Mouse (Mus musculus) MEL (cell line): ENCODE data around the gene Ceacam15. TPM values are rescaled to one million over a fixed set of nuclear protein-coding genes. Genes with fewer than 3 reads are reported as not detected.
"Not testable (repeated sequence)": the region's sequence is repeated elsewhere in the genome, so short reads cannot be mapped to it uniquely, and the experiment has no call there.

ENCODE experiments used
- DNase-seq: peaks from one replicate; pipeline ENCODE4 v3.0.0; 2011; ENCODE audit warnings: low read depth, low spot score
- H3K27ac ChIP-seq: 2 replicates; pipeline ENCODE4 v1.5.1; 2012; ENCODE audit warnings: low read depth, mild to moderate bottlenecking, control low read depth, low read length, moderate library complexity; ENCODE audit not compliant: control insufficient read depth
- H3K27me3 ChIP-seq, 2 experiments: fragments of 150-350 bp in 1 of 2; sonication (generic) in 1 of 2; 2 replicates each; pipeline ENCODE4 v1.6.1; 2012; ENCODE audit warnings: low read length in 2 of 2, mild to moderate bottlenecking in 2 of 2, improper control_type of control experiment in 1 of 2, moderate library complexity in 1 of 2; ENCODE audit not compliant: insufficient read depth in 2 of 2, control insufficient read depth in 1 of 2
- H3K36me3 ChIP-seq, 2 experiments: 2 replicates each; pipeline ENCODE4 v1.6.1; 2012 to 2014; ENCODE audit warnings: low read length in 2 of 2, improper control_type of control experiment in 1 of 2, inconsistent platforms in 1 of 2, mild to moderate bottlenecking in 1 of 2; ENCODE audit not compliant: insufficient read depth in 2 of 2, control insufficient read depth in 1 of 2
- H3K4me1 ChIP-seq, 2 experiments: fragments of 150-350 bp in 1 of 2; sonication (generic) in 1 of 2; 2 replicates each; pipeline ENCODE4 v1.6.1; 2012; ENCODE audit warnings: low read length in 2 of 2, improper control_type of control experiment in 1 of 2, mild to moderate bottlenecking in 1 of 2; ENCODE audit not compliant: insufficient read depth in 2 of 2, control insufficient read depth in 1 of 2
- H3K4me3 ChIP-seq, 2 experiments: fragments of 150-350 bp in 1 of 2; sonication (generic) in 1 of 2; 2 replicates each; pipeline ENCODE4 v1.5.1; 2012; ENCODE audit warnings: low read depth in 2 of 2, low read length in 2 of 2, mild to moderate bottlenecking in 2 of 2, moderate library complexity in 2 of 2, control low read depth in 1 of 2, improper control_type of control experiment in 1 of 2; ENCODE audit not compliant: control insufficient read depth in 1 of 2, insufficient read depth in 1 of 2
- H3K79me2 ChIP-seq: 2 replicates; pipeline ENCODE4 v1.6.1; 2012; ENCODE audit warnings: mild to moderate bottlenecking, low read length, moderate library complexity; ENCODE audit not compliant: control insufficient read depth, poor library complexity, insufficient read depth
- H3K9ac ChIP-seq: 2 replicates; pipeline ENCODE4 v1.6.1; 2012; ENCODE audit warnings: low read depth, mild to moderate bottlenecking, control low read depth, low read length, moderate library complexity; ENCODE audit not compliant: control insufficient read depth, poor library complexity, severe bottlenecking
- H3K9me3 ChIP-seq: fragments of 150-350 bp; sonication (generic); replicated peaks from 2 replicates; pipeline ENCODE4 v1.6.1; 2012; ENCODE audit warnings: mild to moderate bottlenecking, low read length, improper control_type of control experiment, moderate library complexity; ENCODE audit not compliant: insufficient read depth
- BHLHE40 ChIP-seq: IDR thresholded peaks from 2 replicates; pipeline ENCODE4 v1.6.1; 2012; ENCODE audit warnings: low read depth, mild to moderate bottlenecking, inconsistent platforms, low read length, improper control_type of control experiment, borderline replicate concordance
- CHD2 ChIP-seq: IDR thresholded peaks from 2 replicates; pipeline ENCODE4 v1.6.1; 2011; ENCODE audit warnings: low read length, improper control_type of control experiment
- E2F4 ChIP-seq: IDR thresholded peaks from 2 replicates; pipeline ENCODE4 v1.6.1; 2011; ENCODE audit warnings: low read depth, low read length, improper control_type of control experiment, borderline replicate concordance
- EP300 ChIP-seq, 2 experiments: IDR thresholded peaks; 2 replicates each; pipeline ENCODE4 v1.6.1; 2011; ENCODE audit warnings: improper control_type of control experiment in 2 of 2, low read length in 2 of 2, low read depth in 1 of 2, mild to moderate bottlenecking in 1 of 2
- JUND ChIP-seq: IDR thresholded peaks from 2 replicates; pipeline ENCODE4 v1.6.1; 2011; ENCODE audit warnings: low read depth, mild to moderate bottlenecking, improper control_type of control experiment, low read length
- MAX ChIP-seq: IDR thresholded peaks from 2 replicates; pipeline ENCODE4 v1.6.1; 2011; ENCODE audit warnings: low read length, improper control_type of control experiment
- MAZ ChIP-seq: IDR thresholded peaks from 2 replicates; pipeline ENCODE4 v1.6.1; 2012; ENCODE audit warnings: low read depth, mild to moderate bottlenecking, inconsistent platforms, low read length, improper control_type of control experiment
- MEF2A ChIP-seq: IDR thresholded peaks from 2 replicates; pipeline ENCODE4 v1.6.1; 2014; ENCODE audit warnings: low read depth, mild to moderate bottlenecking, inconsistent platforms, low read length, improper control_type of control experiment; ENCODE audit not compliant: poor library complexity, insufficient replicate concordance, severe bottlenecking; ENCODE audit errors: extremely low read depth
- MYB ChIP-seq: IDR thresholded peaks from 2 replicates; pipeline ENCODE4 v1.6.1; 2011; ENCODE audit warnings: mild to moderate bottlenecking, low read depth, low read length, improper control_type of control experiment
- MYC ChIP-seq: IDR thresholded peaks from 2 replicates; pipeline ENCODE4 v1.6.1; 2011; ENCODE audit warnings: low read depth, mild to moderate bottlenecking, low read length, improper control_type of control experiment, moderate library complexity
- NRF1 ChIP-seq: IDR thresholded peaks from 2 replicates; pipeline ENCODE4 v1.6.1; 2014; ENCODE audit warnings: low read depth, mild to moderate bottlenecking, inconsistent platforms, low read length, improper control_type of control experiment, moderate library complexity; ENCODE audit not compliant: poor library complexity, insufficient read depth, severe bottlenecking
- POLR2A ChIP-seq, 2 experiments: IDR thresholded peaks; 2 replicates each; pipeline ENCODE4 v1.6.1; 2011 to 2012; ENCODE audit warnings: low read length in 2 of 2, mild to moderate bottlenecking in 2 of 2, control low read depth in 1 of 2, improper control_type of control experiment in 1 of 2, low read depth in 1 of 2, moderate library complexity in 1 of 2; ENCODE audit not compliant: control insufficient read depth in 1 of 2, insufficient read depth in 1 of 2, poor library complexity in 1 of 2
- POLR2AphosphoS2 ChIP-seq: IDR thresholded peaks from 2 replicates; pipeline ENCODE4 v1.6.1; 2011; ENCODE audit warnings: low read length, improper control_type of control experiment
- SMC3 ChIP-seq: IDR thresholded peaks from 2 replicates; pipeline ENCODE4 v1.6.1; 2011; ENCODE audit warnings: low read depth, low read length, improper control_type of control experiment
- TBP ChIP-seq: IDR thresholded peaks from 2 replicates; pipeline ENCODE4 v1.8.0; 2011; ENCODE audit warnings: low read depth, low read length, improper control_type of control experiment
- TCF12 ChIP-seq: IDR thresholded peaks from 2 replicates; pipeline ENCODE4 v1.6.1; 2014; ENCODE audit warnings: low read depth, mild to moderate bottlenecking, inconsistent platforms, low read length, improper control_type of control experiment, moderate library complexity
- UBTF ChIP-seq: IDR thresholded peaks from 2 replicates; pipeline ENCODE4 v1.6.1; 2012; ENCODE audit warnings: low read depth, mild to moderate bottlenecking, inconsistent platforms, low read length, improper control_type of control experiment, moderate library complexity, borderline replicate concordance; ENCODE audit not compliant: insufficient read depth
- ZC3H11A ChIP-seq: IDR thresholded peaks from 2 replicates; pipeline ENCODE4 v1.6.1; 2012; ENCODE audit warnings: low read depth, mild to moderate bottlenecking, inconsistent platforms, low read length, improper control_type of control experiment
- ZKSCAN1 ChIP-seq: IDR thresholded peaks from 2 replicates; pipeline ENCODE4 v1.6.1; 2012; ENCODE audit warnings: low read depth, mild to moderate bottlenecking, inconsistent platforms, low read length, improper control_type of control experiment, moderate library complexity
- ZMIZ1 ChIP-seq: IDR thresholded peaks from 2 replicates; pipeline ENCODE4 v1.6.1; 2012; ENCODE audit warnings: low read depth, mild to moderate bottlenecking, inconsistent platforms, low read length, improper control_type of control experiment, moderate library complexity
- polyA plus RNA-seq, 2 experiments: library from polyadenylated mRNA; stranded (reverse) in 1 of 2; unstranded in 1 of 2; fragments of >175 nt in 1 of 2; fragments of >200 nt in 1 of 2; gene quantifications; 2 replicates each; pipeline versions ENCODE4 v1.2.1 to v1.2.4; 2012; ENCODE audit warnings: low replicate concordance in 2 of 2, low read depth in 1 of 2; ENCODE audit not compliant: insufficient read length in 2 of 2, insufficient read depth in 1 of 2, missing spikeins in 1 of 2
- total RNA-seq: library from RNA; depleted of rRNA; stranded (reverse); fragments of 300-350 nt; gene quantifications from 2 replicates; pipeline ENCODE4 v1.2.3, GENCODE M21; 2012

Gene Ceacam15
- total and polyA plus RNA-seq, 3 experiments: not detected

DNA sequence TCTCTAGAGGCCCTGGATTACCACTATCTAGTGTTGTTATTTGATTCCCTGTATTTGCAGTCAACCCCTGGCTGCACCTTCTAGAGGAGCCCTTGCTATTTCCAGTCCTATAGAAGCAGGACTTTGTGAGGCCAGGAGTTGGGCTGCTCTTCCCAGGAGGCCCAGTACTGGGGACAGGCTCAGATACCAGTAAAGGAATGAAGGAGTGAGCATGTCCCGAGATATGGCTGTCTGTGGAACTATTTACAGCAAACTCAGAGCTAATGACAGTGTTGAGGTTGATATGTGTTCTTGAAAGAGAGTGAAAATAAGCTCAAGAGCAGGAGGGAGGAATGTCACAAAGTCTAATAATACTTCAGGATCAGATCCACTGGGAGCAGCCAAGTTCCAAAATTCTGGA lies 1.7 kb downstream of the Ceacam15 start:
- TF ChIP-seq MAZ: no peak
- TF ChIP-seq TCF12: no peak
- TF ChIP-seq BHLHE40: no peak
- TF ChIP-seq MYC: no peak
- TF ChIP-seq EP300 (IDR thresholded peaks at IDR 0.05; ENCODE audit: low read depth in 1 of 2, low read length in 2 of 2): no peak
- TF ChIP-seq POLR2AphosphoS2: no peak
- TF ChIP-seq ZC3H11A: no peak
- TF ChIP-seq SMC3: no peak
- no peak for TF ChIP-seq TBP
- TF ChIP-seq MYB: no peak
- no peak for TF ChIP-seq JUND
- no peak for TF ChIP-seq UBTF
- TF ChIP-seq ZKSCAN1: no peak
- no peak for TF ChIP-seq NRF1
- no peak for TF ChIP-seq POLR2A (IDR thresholded peaks at IDR 0.05; ENCODE audit: control insufficient read depth in 1 of 2, insufficient read depth in 1 of 2, low read depth in 1 of 2, low read length in 2 of 2, poor library complexity in 1 of 2)
- no peak for TF ChIP-seq ZMIZ1
- no peak for TF ChIP-seq MEF2A
- TF ChIP-seq CHD2: no peak
- TF ChIP-seq E2F4: no peak
- TF ChIP-seq MAX: no peak
- H3K27me3 ChIP-seq: peaks cover 10 to 13% of the 10 kb centered on the region in 2 experiments
- no peaks in the 10 kb centered on the region for H3K79me2 ChIP-seq
- H3K9ac ChIP-seq: no peak overlapping the region
- no peak overlapping the region for H3K4me3 ChIP-seq
- H3K4me1 ChIP-seq: no peaks in the 10 kb centered on the region
- H3K27ac ChIP-seq: no peak overlapping the region
- no peak for DNase-seq
- no peaks in the 10 kb centered on the region for H3K36me3 ChIP-seq
- no peaks in the 10 kb centered on the region for H3K9me3 ChIP-seq

DNA sequence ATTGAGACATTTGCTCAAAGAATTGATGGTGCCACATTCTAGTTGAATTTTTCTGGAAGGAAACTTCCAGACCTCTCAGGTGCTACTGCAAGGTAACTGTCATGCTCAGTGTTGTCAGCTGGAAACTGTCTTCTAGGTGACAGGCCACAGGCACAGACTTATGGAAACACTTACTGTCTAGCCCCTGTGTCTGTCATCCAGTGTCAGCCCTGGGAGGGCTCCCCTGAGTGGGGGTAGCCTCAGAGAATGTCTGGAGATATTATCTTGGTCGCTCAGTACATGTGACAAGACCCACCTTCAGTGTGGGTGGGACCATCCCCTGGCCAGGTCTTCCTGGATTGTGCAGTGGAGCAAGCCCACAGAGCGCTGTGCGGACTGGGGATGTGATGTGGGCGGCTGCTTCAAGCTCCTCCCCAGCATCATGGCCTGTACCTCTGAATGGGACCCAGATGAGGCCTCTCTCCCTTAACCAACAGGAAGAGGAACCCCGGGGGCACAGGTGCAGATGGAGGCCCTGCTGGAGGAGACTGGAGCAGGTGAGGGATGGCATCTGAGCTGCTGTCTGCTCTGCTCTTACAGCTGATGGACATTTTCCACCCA lies 7.1 kb downstream of the Ceacam15 start:
- not testable (repeated sequence) for H3K4me1 ChIP-seq, H3K36me3 ChIP-seq, H3K4me3 ChIP-seq, H3K27ac ChIP-seq, H3K9ac ChIP-seq, H3K79me2 ChIP-seq, DNase-seq, H3K9me3 ChIP-seq
- peaks cover 10 to 13% of the 10 kb centered on the region in 2 experiments for H3K27me3 ChIP-seq
